Mouse (Mus musculus): ENCODE results near the gene Fbxo44.

GRCm38 (mm10) chr4:148137503-148137902, 22.8 kb downstream of the Fbxo44 start:
- no peak for TF ChIP-seq CTCF (IDR thresholded peaks at IDR 0.05; ENCODE audit: control insufficient read depth, insufficient read depth, insufficient read length)
- TF ChIP-seq MYOD1 (IDR thresholded peaks at IDR 0.05; ENCODE audit: control insufficient read depth, insufficient read length, low read depth) = no peak
- no peak for TF ChIP-seq CEBPB (IDR thresholded peaks at IDR 0.05; ENCODE audit: low read depth)
- no peak for TF ChIP-seq MYOG (IDR thresholded peaks at IDR 0.05; ENCODE audit: control insufficient read depth, extremely low read depth, insufficient read length)
- TF ChIP-seq MAX (IDR thresholded peaks at IDR 0.05) = no peak
- no peak for TF ChIP-seq USF1 (IDR thresholded peaks at IDR 0.05; ENCODE audit: low read depth)
